Mouse (Mus musculus): Measurements from ENCODE around the gene Syde2. TPM values are rescaled to one million over a fixed set of nuclear protein-coding genes. Genes with fewer than 3 reads are reported as not detected.

Gene Syde2
- polyA plus RNA-seq, 1 experiment from 2014 or later, result 0.41 TPM

DNA sequence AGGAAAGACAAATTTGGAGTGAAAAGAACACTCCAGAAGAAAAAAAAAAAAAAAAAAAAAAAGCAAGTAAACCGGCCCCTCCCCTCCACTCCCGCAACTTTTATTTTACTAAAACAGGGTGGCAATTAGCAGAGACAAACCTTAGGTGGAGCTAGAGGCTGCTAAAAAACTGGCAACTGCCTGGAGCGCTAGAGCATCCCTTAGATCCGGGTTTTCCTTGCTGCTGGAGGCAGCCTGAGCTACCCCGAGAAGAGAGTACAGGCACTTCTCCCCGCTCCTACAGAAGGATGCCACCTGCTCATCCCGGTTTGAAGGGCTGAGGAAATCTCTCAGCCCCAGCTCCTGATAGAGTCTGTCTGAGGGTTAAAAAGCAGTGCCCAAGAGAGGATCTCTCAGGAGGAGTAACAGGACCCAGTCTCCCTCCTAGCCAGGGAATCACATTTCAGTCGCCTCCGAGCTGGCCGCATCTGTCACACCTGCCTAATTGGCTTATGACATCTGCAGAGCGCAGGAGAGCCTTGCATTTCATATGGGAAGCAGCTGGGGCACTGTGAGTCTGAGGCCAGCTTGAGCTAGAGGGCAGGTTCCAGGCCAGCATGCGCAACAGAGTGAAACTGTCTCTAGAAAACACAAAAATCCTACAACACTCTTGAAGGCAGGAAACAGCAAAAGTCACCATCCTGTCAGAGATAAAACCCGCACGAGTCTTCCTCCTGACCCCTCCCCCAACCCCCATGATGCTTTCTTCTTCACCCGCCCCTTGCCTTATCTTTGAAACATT, 37.4 kb upstream of the Syde2 start:
- no peak overlapping the region for H3K27ac ChIP-seq
- peak overlapping the region; percentile 42 for H3K4me2 ChIP-seq (replicated peaks)
- 9% methylated on average over 15 of the region's 15 CpGs for WGBS
- H3K9me3 ChIP-seq (ENCODE audit: control insufficient read depth, low read length), result no peaks in the 10 kb centered on the region
- no peaks in the 10 kb centered on the region for H3K4me1 ChIP-seq (replicated peaks; ENCODE audit: control insufficient read depth, insufficient read depth, low read length)
- H3K4me3 ChIP-seq (replicated peaks; ENCODE audit: low read length), result 0 out of 2 replicates have a peak overlapping the region, but pooled peaks have one; percentile 4
- H3K36me3 ChIP-seq (replicated peaks; ENCODE audit: control insufficient read depth, insufficient read depth), result 0 out of 2 replicates have a peak, but pooled peaks cover 3% of the 10 kb centered on the region
- no peaks in the 10 kb centered on the region for H3K27me3 ChIP-seq (ENCODE audit: control insufficient read depth, insufficient read depth, low read length)
- peak overlapping the region; percentile 35 for H3K9ac ChIP-seq
- peak; percentile 81 for ATAC-seq (ENCODE audit: low FRiP score)
- DNase-seq (ENCODE audit: low spot score), result peak; percentile 80

- 51% methylated on average over 5 of the region's 5 CpGs for WGBS
- H3K9me3 ChIP-seq (ENCODE audit: control insufficient read depth, low read length), result no peaks in the 10 kb centered on the region
- H3K9ac ChIP-seq, result no peak overlapping the region
- ATAC-seq (ENCODE audit: low FRiP score) (no peak), DNase-seq (ENCODE audit: low spot score) (peak; percentile 24)
- peak overlapping the region; percentile 42; the same call in 1 of the 2 replicates for H3K4me2 ChIP-seq (replicated peaks)
- no peak overlapping the region for H3K4me3 ChIP-seq (replicated peaks; ENCODE audit: low read length)
- H3K36me3 ChIP-seq (replicated peaks; ENCODE audit: control insufficient read depth, insufficient read depth), result 0 out of 2 replicates have a peak, but pooled peaks cover under 1% of the 10 kb centered on the region
- H3K27me3 ChIP-seq (ENCODE audit: control insufficient read depth, insufficient read depth, low read length), result no peaks in the 10 kb centered on the region
- no peaks in the 10 kb centered on the region for H3K4me1 ChIP-seq (replicated peaks; ENCODE audit: control insufficient read depth, insufficient read depth, low read length)
- no peak overlapping the region for H3K27ac ChIP-seq
These were observed 36.9 kb upstream of the Syde2 start for GRCm38 (mm10) chr3:145950815-145951130.

DNA sequence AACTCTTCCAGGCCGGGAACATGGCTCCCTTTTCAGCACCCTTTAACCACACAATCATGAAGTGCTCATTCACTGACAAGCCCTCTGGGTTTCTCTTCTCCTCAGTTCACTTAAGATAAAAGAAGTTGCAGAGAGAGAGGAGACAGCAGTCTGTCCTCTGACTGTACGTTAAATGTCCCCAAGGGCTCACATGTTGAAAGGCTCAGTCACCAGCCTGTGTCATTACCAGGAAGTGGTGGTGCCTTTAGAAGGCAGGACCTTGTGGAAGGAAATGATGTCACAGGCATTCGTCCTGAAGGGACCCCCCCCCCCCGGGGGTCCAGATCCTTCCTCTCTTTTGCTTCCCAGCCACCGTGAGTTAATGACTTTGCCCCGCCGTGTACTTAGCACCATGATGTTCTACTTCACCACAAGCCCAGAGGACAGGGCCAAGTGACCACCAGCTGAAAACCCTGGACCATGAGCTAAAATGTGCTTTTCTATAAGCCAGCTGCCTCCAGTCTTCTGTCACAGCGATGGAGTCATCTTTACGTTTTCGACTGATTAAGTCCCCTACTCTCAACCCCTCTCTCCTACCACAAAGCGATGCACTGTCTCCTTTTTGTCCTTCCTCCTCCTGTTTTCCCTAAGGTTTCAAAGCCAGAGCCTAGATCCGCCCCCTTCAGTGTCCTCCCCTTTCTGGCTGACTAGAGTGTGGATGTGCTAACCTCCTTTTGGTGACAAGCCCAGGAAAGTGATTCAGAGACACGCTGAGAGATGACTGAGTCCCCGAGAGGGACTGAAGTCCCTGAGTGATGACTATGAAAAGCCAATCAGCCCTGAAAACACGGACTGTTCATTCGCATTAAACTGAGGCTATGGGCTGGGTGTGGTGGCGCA, 36.1 kb upstream of the Syde2 start:
- no peak overlapping the region for H3K9ac ChIP-seq
- H3K4me2 ChIP-seq (replicated peaks), result no peak overlapping the region
- no peaks in the 10 kb centered on the region for H3K9me3 ChIP-seq (ENCODE audit: control insufficient read depth, low read length)
- no peak overlapping the region for H3K4me3 ChIP-seq (replicated peaks; ENCODE audit: low read length)
- DNase-seq (ENCODE audit: low spot score), result no peak
- H3K4me1 ChIP-seq (replicated peaks; ENCODE audit: control insufficient read depth, insufficient read depth, low read length), result no peaks in the 10 kb centered on the region
- no peaks in the 10 kb centered on the region for H3K36me3 ChIP-seq (replicated peaks; ENCODE audit: control insufficient read depth, insufficient read depth)
- no peak for ATAC-seq (ENCODE audit: low FRiP score)
- no peak overlapping the region for H3K27ac ChIP-seq
- H3K27me3 ChIP-seq (ENCODE audit: control insufficient read depth, insufficient read depth, low read length), result no peaks in the 10 kb centered on the region
- WGBS, result 68% methylated on average over 17 of the region's 17 CpGs

DNA sequence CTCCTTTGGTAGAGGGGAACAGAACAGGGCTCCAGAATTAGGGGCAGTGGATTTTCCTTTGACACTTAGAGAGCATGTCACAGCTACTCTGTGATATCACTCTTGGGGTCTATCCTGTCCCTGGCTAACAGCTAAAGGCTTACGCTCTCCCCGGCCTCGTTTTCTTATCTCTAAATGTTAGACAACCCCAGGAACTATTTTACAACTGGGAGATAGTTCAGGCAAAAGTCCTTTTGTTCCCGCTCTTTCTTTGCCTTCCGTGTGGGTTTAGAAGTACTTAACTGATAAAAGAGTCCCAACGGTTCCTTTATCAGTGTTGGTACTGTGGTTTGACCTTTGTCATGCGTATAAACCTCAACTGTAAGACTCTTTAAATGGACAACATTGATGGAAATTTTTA, 34.7 kb upstream of the Syde2 start:
- Histone ChIP-seq H3K4me1 (replicated peaks; ENCODE audit: control insufficient read depth, insufficient read depth, low read length) (no peaks in the 10 kb centered on the region), H3K9ac (no peak overlapping the region), H3K36me3 (replicated peaks; ENCODE audit: control insufficient read depth, insufficient read depth) (no peaks in the 10 kb centered on the region), H3K4me3 (replicated peaks; ENCODE audit: low read length) (no peak overlapping the region), H3K4me2 (replicated peaks) (no peak overlapping the region), H3K9me3 (ENCODE audit: control insufficient read depth, low read length) (no peaks in the 10 kb centered on the region), H3K27me3 (ENCODE audit: control insufficient read depth, insufficient read depth, low read length) (no peaks in the 10 kb centered on the region), H3K27ac (no peak overlapping the region)
- no peak for DNase-seq (ENCODE audit: low spot score)
- WGBS, result 91% methylated on average over 7 of the region's 7 CpGs
- no peak for ATAC-seq (ENCODE audit: low FRiP score)

DNA sequence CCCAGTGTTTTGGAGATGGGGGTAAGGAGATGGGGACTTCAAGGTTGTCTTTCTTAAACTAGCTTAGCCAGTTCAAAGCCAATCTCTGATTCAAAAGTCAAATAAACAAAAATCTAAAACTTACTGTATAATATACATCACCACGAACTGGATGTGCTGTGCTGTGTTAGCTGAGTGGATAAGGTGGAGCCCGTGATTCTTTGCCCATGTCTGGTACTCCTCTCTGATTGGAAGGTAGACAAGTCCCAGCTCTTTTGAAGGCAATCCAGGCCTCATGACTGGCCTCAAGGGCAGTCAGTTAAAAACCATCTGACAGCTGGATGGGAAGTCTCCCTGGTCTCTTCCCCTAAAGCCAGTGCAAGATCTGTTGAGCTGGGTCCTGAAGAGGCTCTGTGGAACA, 34.3 kb upstream of the Syde2 start:
- no peak for ATAC-seq (ENCODE audit: low FRiP score)
- no peaks in the 10 kb centered on the region for H3K9me3 ChIP-seq (ENCODE audit: control insufficient read depth, low read length)
- no peaks in the 10 kb centered on the region for H3K27me3 ChIP-seq (ENCODE audit: control insufficient read depth, insufficient read depth, low read length)
- no peak overlapping the region for H3K4me2 ChIP-seq (replicated peaks)
- H3K9ac ChIP-seq, result no peak overlapping the region
- no peak overlapping the region for H3K27ac ChIP-seq
- 87% methylated on average over 2 of the region's 2 CpGs for WGBS
- no peak overlapping the region for H3K4me3 ChIP-seq (replicated peaks; ENCODE audit: low read length)
- DNase-seq (ENCODE audit: low spot score), result no peak
- no peaks in the 10 kb centered on the region for H3K4me1 ChIP-seq (replicated peaks; ENCODE audit: control insufficient read depth, insufficient read depth, low read length)
- no peaks in the 10 kb centered on the region for H3K36me3 ChIP-seq (replicated peaks; ENCODE audit: control insufficient read depth, insufficient read depth)

GRCm38 (mm10) chr3:145959824-145960223, 27.8 kb upstream of the Syde2 start:
- DNase-seq (ENCODE audit: low spot score) (no peak), ATAC-seq (ENCODE audit: low FRiP score) (no peak)
- Histone ChIP-seq H3K27me3 (ENCODE audit: control insufficient read depth, insufficient read depth, low read length) (peaks cover 32% of the 10 kb centered on the region), H3K27ac (no peak overlapping the region), H3K36me3 (replicated peaks; ENCODE audit: control insufficient read depth, insufficient read depth) (no peaks in the 10 kb centered on the region), H3K9me3 (ENCODE audit: control insufficient read depth, low read length) (no peaks in the 10 kb centered on the region), H3K4me1 (replicated peaks; ENCODE audit: control insufficient read depth, insufficient read depth, low read length) (peaks cover 18% of the 10 kb centered on the region; the same call in 1 of the 2 replicates), H3K9ac (no peak overlapping the region), H3K4me3 (replicated peaks; ENCODE audit: low read length) (no peak overlapping the region), H3K4me2 (replicated peaks) (no peak overlapping the region)
- WGBS, result 50% methylated on average over 1 of the region's 1 CpGs

- peaks cover 18% of the 10 kb centered on the region; the same call in 1 of the 2 replicates for H3K4me1 ChIP-seq (replicated peaks; ENCODE audit: control insufficient read depth, insufficient read depth, low read length)
- no peak for ATAC-seq (ENCODE audit: low FRiP score)
- no peaks in the 10 kb centered on the region for H3K9me3 ChIP-seq (ENCODE audit: control insufficient read depth, low read length)
These were observed 25.3 kb upstream of the Syde2 start for GRCm38 (mm10) chr3:145962411-145962810.

GRCm38 (mm10) chr3:145963101-145964017, 24.3 kb upstream of the Syde2 start:
- no peak for ATAC-seq (ENCODE audit: low FRiP score)
- peak overlapping the region; percentile 31 for H3K4me2 ChIP-seq (replicated peaks)
- no peaks in the 10 kb centered on the region for H3K36me3 ChIP-seq (replicated peaks; ENCODE audit: control insufficient read depth, insufficient read depth)
- H3K27ac ChIP-seq, result no peak overlapping the region
- H3K9ac ChIP-seq, result no peak overlapping the region
- H3K4me3 ChIP-seq (replicated peaks; ENCODE audit: low read length), result no peak overlapping the region
- 16% methylated on average over 31 of the region's 31 CpGs for WGBS
- H3K4me1 ChIP-seq (replicated peaks; ENCODE audit: control insufficient read depth, insufficient read depth, low read length), result peaks cover 18% of the 10 kb centered on the region; the same call in 1 of the 2 replicates
- H3K9me3 ChIP-seq (ENCODE audit: control insufficient read depth, low read length), result no peaks in the 10 kb centered on the region
- H3K27me3 ChIP-seq (ENCODE audit: control insufficient read depth, insufficient read depth, low read length), result peaks cover 32% of the 10 kb centered on the region
- DNase-seq (ENCODE audit: low spot score), result peak; percentile 38

More at GRCm38 (mm10) chr3:145962411-145962810, 25.3 kb upstream of the Syde2 start:
- Histone ChIP-seq H3K27ac (no peak overlapping the region), H3K27me3 (ENCODE audit: control insufficient read depth, insufficient read depth, low read length) (peaks cover 32% of the 10 kb centered on the region), H3K4me3 (replicated peaks; ENCODE audit: low read length) (no peak overlapping the region), H3K36me3 (replicated peaks; ENCODE audit: control insufficient read depth, insufficient read depth) (no peaks in the 10 kb centered on the region), H3K4me2 (replicated peaks) (no peak overlapping the region), H3K9ac (no peak overlapping the region)
- DNase-seq (ENCODE audit: low spot score), result no peak
- 14% methylated on average over 9 of the region's 9 CpGs for WGBS
